Mouse (Mus musculus): Measurements from ENCODE around the gene Hoxb5.

Hoxb5 gene

GRCm38 (mm10) chr11:96318368-96319070, 15.4 kb downstream of the Hoxb5 start:
- peak; percentile 47 to 77 for DNase-seq (ENCODE audit: low spot score in 2 of 2)

GRCm38 (mm10) chr11:96319071-96319902, 16.2 kb downstream of the Hoxb5 start:
- DNase-seq (ENCODE audit: low spot score in 2 of 2): peak in 1 of 2 experiments; percentile 22

GRCm38 (mm10) chr11:96319910-96320309, 16.8 kb downstream of the Hoxb5 start:
- peak; percentile 30 to 65 for DNase-seq (ENCODE audit: low spot score in 2 of 2)

GRCm38 (mm10) chr11:96320688-96321087, 17.6 kb downstream of the Hoxb5 start:
- DNase-seq (ENCODE audit: low spot score in 2 of 2): no peak

GRCm38 (mm10) chr11:96321846-96322245, 18.7 kb downstream of the Hoxb5 start:
- DNase-seq (ENCODE audit: low spot score in 2 of 2): peak in 1 of 2 experiments; percentile 10

GRCm38 (mm10) chr11:96322738-96323137, 19.6 kb downstream of the Hoxb5 start:
- DNase-seq (ENCODE audit: low spot score in 2 of 2): no peak

- no peak for DNase-seq (ENCODE audit: low spot score in 2 of 2)
These were observed 20.0 kb downstream of the Hoxb5 start, which contains the start of gene Hoxb3 for GRCm38 (mm10) chr11:96323154-96323553. Gene Hoxb3, plus strand, starts transcription at chr11:96323326.

- DNase-seq (ENCODE audit: low spot score in 2 of 2): no peak
These were observed 21.0 kb downstream of the Hoxb5 start for GRCm38 (mm10) chr11:96324125-96324524.

GRCm38 (mm10) chr11:96324965-96325364, 21.8 kb downstream of the Hoxb5 start:
- DNase-seq (ENCODE audit: low spot score in 2 of 2): no peak

GRCm38 (mm10) chr11:96325747-96326212, 22.6 kb downstream of the Hoxb5 start:
- no peak for DNase-seq (ENCODE audit: low spot score in 2 of 2)

- DNase-seq (ENCODE audit: low spot score in 2 of 2): no peak
These were observed 23.6 kb downstream of the Hoxb5 start for GRCm38 (mm10) chr11:96326705-96327104.

- DNase-seq (ENCODE audit: low spot score in 2 of 2): no peak
These were observed 24.0 kb downstream of the Hoxb5 start for GRCm38 (mm10) chr11:96327122-96327521.

GRCm38 (mm10) chr11:96327750-96328149, 24.6 kb downstream of the Hoxb5 start:
- DNase-seq (ENCODE audit: low spot score in 2 of 2): no peak

GRCm38 (mm10) chr11:96328605-96329004, 25.5 kb downstream of the Hoxb5 start:
- DNase-seq (ENCODE audit: low spot score in 2 of 2): no peak

- DNase-seq (ENCODE audit: low spot score in 2 of 2): no peak
These were observed 29.0 kb downstream of the Hoxb5 start for GRCm38 (mm10) chr11:96332105-96332504.

- DNase-seq (ENCODE audit: low spot score in 2 of 2): no peak
These were observed 29.5 kb downstream of the Hoxb5 start for GRCm38 (mm10) chr11:96332618-96333032.

- no peak for DNase-seq (ENCODE audit: low spot score in 2 of 2)
These were observed 30.3 kb downstream of the Hoxb5 start for GRCm38 (mm10) chr11:96333241-96334001.

- DNase-seq (ENCODE audit: low spot score in 2 of 2): no peak
These were observed 30.8 kb downstream of the Hoxb5 start for GRCm38 (mm10) chr11:96334002-96334364.

GRCm38 (mm10) chr11:96334998-96335397, 31.9 kb downstream of the Hoxb5 start:
- DNase-seq (ENCODE audit: low spot score in 2 of 2): no peak

- DNase-seq (ENCODE audit: low spot score in 2 of 2): no peak
These were observed 33.5 kb downstream of the Hoxb5 start for GRCm38 (mm10) chr11:96336597-96336996.

GRCm38 (mm10) chr11:96337026-96337425, 33.9 kb downstream of the Hoxb5 start:
- DNase-seq (ENCODE audit: low spot score in 2 of 2): no peak
